Mouse (Mus musculus) cortical plate, adult 2 months (tissue): ENCODE data around the gene Gm12185.

ENCODE experiments used
- CTCF ChIP-seq: fragments of 200-500 bp; IDR thresholded peaks from 2 replicates; pipeline ENCODE4 v1.5.1; 2011; ENCODE audit warnings: mild to moderate bottlenecking, control low read depth, low read length; ENCODE audit not compliant: insufficient read depth; ENCODE audit errors: extremely low read depth
- POLR2A ChIP-seq: fragments of 200-500 bp; IDR thresholded peaks from 2 replicates; pipeline ENCODE4 v1.6.1; 2011; ENCODE audit warnings: mild to moderate bottlenecking, low read length, control low read depth; ENCODE audit not compliant: insufficient read depth; ENCODE audit errors: extremely low read depth

GRCm38 (mm10) chr11:48908459-48908858, 83.6 kb downstream of the Gm12185 start:
- TF ChIP-seq POLR2A (no peak), CTCF (no peak)
